Mouse (Mus musculus): ENCODE measurements around the gene Gm21818. TPM values are rescaled to one million over a fixed set of nuclear protein-coding genes. Genes with fewer than 3 reads are reported as not detected.

The Gm21818 gene
- polyA plus RNA-seq, 1 experiment from 2014 or later = not detected

Other genes starting within 250 kb of the Gm21818 start
- not detected in 2 replicates for gene Gm21761, start 243.2 kb upstream of the Gm21818 start, polyA plus RNA-seq (2014; fragmentation: Nextera tagmentation; extraction: Ambion mirVana)
- not detected in 2 replicates for gene B020031M17Rik, start 221.6 kb upstream of the Gm21818 start, polyA plus RNA-seq (2014; fragmentation: Nextera tagmentation; extraction: Ambion mirVana)
- gene Gm36079, start 145.4 kb upstream of the Gm21818 start, polyA plus RNA-seq (2014; fragmentation: Nextera tagmentation; extraction: Ambion mirVana) = not detected in 2 replicates
- gene Gm21188, start 120.2 kb upstream of the Gm21818 start, polyA plus RNA-seq (2014; fragmentation: Nextera tagmentation; extraction: Ambion mirVana) = not detected in 2 replicates
- not detected in 2 replicates for gene Gm20767, start 32.2 kb upstream of the Gm21818 start, polyA plus RNA-seq (2014; fragmentation: Nextera tagmentation; extraction: Ambion mirVana)
- not detected in 2 replicates for gene Gm21762, start 43.5 kb downstream of the Gm21818 start, polyA plus RNA-seq (2014; fragmentation: Nextera tagmentation; extraction: Ambion mirVana)
- not detected in 2 replicates for gene Gm21731, start 66.7 kb downstream of the Gm21818 start, polyA plus RNA-seq (2014; fragmentation: Nextera tagmentation; extraction: Ambion mirVana)
- gene AF067061, start 90.7 kb downstream of the Gm21818 start, polyA plus RNA-seq (2014; fragmentation: Nextera tagmentation; extraction: Ambion mirVana) = not detected in 2 replicates
- gene BC147527, start 128.0 kb downstream of the Gm21818 start, polyA plus RNA-seq (2014; fragmentation: Nextera tagmentation; extraction: Ambion mirVana) = 0.11 and 0.15 TPM in 2 replicates
- not detected in 2 replicates for gene Tcstv3, start 144.4 kb downstream of the Gm21818 start, polyA plus RNA-seq (2014; fragmentation: Nextera tagmentation; extraction: Ambion mirVana)